Mouse (Mus musculus) left cerebral cortex, postnatal 25 days (tissue): ENCODE results near the gene Arl6ip5. TPM values are rescaled to one million over a fixed set of nuclear protein-coding genes. Genes with fewer than 3 reads are reported as not detected.
"Not testable (repeated sequence)": the region's sequence is repeated elsewhere in the genome, so short reads cannot be mapped to it uniquely, and the experiment has no call there.

Source experiments
- DNase-seq, 2 experiments: peaks; one replicate each; pipeline ENCODE4 v3.0.0; 2022; ENCODE audit warnings: low spot score in 2 of 2, mixed read lengths in 1 of 2
- intact Hi-C: fragments of 180-260 bp; cut with DNase I; formaldehyde crosslinking; loops from one replicate; pipeline ENCODE4 v1.15.1; 2025
- total RNA-seq, 2 experiments: library from RNA; stranded (reverse); gene quantifications; 2 replicates each; pipeline ENCODE4 v1.2.3; 2021

The Arl6ip5 gene
- total RNA-seq, 2 experiments from 2014 or later, result 199 to 212 TPM

- peak; percentile 63 to 92 for DNase-seq
- intact Hi-C loops, result no loop called here
These were observed 10.9 kb downstream of the Arl6ip5 start for GRCm38 (mm10) chr6:97221205-97222025.

DNA sequence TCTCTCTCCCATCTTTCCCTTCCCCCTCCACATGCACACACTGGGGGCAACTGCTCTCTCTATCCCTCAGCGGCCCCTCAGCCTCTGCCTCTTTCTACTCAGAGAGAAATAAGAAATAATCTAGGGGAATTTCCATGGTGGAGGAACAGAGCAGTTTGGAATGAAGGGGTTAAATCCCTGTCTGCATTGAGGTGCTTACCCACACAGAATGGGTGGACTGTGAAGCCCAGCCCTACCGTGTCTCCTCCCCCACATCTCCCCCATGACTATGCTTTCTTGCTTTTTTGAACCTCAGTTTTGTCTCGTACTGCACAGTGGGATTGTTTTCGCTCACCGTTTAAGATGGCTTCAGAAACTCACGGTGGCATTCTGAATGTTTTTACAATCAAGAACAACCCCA is 11.8 kb downstream of the Arl6ip5 start:
- intact Hi-C loops, result no loop called here
- DNase-seq, result peak in 1 of 2 experiments; percentile 48

GRCm38 (mm10) chr6:97222931-97223467 is 12.5 kb downstream of the Arl6ip5 start:
- intact Hi-C loops, result no loop called here
- DNase-seq, result no peak

GRCm38 (mm10) chr6:97223566-97223965 is 13.1 kb downstream of the Arl6ip5 start:
- no peak for DNase-seq
- intact Hi-C loops, result no loop called here

DNA sequence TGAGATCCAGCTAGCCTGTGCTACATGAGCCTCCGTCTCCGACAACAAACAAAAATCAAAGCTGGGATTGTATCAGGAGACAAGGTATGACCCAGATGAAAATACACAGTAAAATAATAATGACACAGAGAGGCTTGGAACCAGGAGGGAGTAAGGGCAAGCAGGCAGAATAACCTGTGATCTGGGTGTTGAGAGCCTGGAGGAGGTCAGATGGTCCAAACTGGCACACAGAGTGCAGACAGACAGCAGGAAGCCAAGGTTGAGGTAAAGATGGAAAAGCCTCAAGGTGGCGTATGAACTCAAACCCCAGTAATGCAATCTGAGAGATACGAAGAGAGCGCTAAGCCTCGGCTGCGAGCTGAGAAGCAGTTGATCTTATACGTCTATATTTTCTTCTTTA is 14.0 kb downstream of the Arl6ip5 start:
- intact Hi-C loops, result no loop called here
- no peak for DNase-seq

GRCm38 (mm10) chr6:97226083-97226491 is 15.6 kb downstream of the Arl6ip5 start:
- no peak for DNase-seq
- intact Hi-C loops, result no loop called here

DNA sequence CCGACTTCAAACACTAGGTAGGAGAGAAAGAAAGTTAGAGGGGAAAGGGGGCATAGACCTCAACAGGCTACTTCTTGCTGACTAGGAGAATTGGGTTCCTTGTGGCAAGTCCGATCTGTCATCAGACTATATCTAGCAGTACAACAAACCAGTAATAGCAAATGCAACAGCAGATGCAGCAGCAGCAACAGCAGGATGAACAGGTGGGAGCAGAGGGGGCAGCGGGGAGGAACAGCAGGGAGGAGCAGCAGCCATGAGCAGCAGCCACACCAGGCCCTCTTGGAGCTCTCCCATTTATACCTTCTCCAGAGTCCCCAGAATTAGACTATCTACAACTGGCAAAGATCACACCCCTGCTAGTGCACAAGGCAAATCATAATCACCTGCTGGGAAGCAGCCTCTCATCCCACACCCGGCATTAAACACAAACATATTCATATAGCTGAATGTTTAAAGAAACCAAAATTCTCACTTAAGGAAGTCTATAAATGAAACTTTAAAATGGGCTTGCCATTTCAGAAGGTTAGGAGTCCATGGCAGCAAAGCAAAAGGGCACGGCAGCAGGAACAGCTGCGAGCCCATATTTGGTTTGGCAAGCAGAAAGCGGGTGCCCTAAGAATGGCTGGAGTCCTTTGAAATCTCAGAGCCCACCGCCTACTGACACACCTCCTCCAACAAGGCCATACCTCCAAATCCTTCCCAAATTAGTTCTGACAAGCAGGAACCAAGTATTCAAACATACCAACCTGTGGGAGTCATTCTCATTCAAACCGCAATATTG is 16.8 kb downstream of the Arl6ip5 start:
- DNase-seq, result no peak
- intact Hi-C loops, result no loop called here

DNA sequence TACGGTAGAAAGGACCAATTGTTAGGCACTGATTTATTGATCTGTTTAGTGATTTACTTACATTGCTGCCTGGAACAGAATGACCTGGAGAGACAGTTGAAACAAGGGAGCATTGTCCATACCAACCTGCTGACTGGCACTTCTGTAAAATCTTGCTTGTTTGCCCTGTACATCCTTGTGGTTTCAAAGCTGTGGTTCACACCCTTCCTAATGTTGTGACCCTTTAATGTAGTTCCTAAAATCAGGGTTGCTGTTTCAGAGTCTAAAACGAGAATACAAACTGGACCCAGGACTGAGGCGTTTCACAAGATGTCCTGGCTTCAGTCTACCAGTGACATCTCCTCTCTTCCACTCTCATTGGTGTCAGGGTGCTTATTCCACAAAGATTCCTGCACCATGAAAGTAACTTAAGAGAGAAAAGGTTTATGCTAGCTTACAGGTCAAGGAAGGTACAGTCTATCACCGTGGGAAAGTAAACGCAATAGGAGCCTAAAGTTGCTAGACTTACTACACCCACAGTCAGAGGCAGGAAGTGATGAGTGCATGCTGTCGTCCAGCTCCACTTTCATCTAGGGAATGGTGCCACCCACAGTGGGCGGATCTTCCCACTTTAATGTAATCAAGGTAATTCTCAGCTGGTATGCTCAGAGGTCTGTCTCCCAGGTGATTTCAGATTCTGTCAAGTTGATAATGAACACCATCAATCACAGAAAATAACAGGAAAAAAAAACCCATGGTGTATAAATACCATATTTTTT is 24.6 kb downstream of the Arl6ip5 start:
- intact Hi-C loops, result no loop called here
- no peak for DNase-seq

DNA sequence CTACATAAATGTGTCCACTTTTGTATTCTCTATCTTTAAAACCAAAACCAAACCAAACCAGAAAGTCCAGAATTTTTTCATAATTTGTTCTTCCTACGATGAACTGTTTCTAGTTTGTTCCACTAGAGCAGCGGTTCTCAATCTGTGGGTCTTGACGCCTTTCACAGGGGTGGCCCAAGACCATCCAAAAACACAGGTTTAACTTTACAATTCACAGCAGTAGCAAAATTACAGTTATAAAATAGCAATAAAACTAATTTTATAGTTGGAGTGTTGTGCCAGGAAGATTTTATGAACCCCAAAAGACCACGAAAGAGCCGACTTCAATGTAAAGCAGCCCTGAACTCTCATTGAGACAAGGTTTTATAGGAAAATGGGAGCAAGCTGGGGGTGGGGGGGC is 25.6 kb downstream of the Arl6ip5 start:
- intact Hi-C loops, result no loop called here
- no peak for DNase-seq

DNA sequence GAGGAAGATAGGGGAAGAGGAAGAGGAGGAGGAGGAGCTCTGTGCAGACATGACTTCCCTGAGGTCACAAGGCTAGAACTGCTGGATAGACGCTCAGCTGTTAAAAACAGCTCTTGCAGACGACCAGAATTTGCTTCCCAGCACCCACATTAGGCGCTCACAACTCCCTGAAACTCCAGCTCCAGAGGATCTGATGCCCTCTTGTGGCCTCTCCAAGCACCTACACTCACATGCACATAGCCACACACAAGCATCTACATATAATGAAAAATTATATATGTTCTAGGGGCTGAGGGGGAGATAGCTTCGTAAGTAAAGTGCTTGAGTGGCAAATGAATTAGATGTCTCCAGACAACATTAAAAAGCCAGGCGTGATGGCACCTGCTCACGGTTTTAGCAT is 28.9 kb downstream of the Arl6ip5 start:
- no peak for DNase-seq
- intact Hi-C loops, result no loop called here

- intact Hi-C loops, result no loop called here
- DNase-seq, result no peak
These were observed 29.6 kb downstream of the Arl6ip5 start for GRCm38 (mm10) chr6:97240092-97240491.

- intact Hi-C loops, result no loop called here
- DNase-seq, result no peak
These were observed 32.0 kb downstream of the Arl6ip5 start for GRCm38 (mm10) chr6:97242522-97242921.

DNA sequence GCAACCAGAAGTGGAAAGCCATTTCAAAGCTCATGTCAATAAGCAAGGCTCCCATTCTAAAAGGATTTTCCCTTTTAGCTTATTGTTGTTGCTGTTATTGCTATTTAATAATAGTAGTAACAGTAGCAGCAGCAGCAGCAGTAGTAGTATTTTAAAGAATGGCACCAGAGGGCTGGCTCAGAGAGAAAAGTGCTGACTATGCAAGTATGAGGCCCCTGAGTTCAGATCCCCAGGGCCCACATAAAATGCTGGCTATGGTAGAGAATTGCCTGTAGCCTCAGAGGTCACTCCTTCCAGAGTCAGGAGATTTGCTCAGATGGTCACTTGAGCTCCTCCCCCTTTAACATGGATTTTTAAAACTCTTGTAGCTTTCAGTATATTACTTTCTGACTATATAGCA is 34.7 kb downstream of the Arl6ip5 start:
- intact Hi-C loops, result no loop called here
- DNase-seq, result no peak

GRCm38 (mm10) chr6:97250966-97251365 is 40.5 kb downstream of the Arl6ip5 start:
- peak; percentile 59 to 74 for DNase-seq

DNA sequence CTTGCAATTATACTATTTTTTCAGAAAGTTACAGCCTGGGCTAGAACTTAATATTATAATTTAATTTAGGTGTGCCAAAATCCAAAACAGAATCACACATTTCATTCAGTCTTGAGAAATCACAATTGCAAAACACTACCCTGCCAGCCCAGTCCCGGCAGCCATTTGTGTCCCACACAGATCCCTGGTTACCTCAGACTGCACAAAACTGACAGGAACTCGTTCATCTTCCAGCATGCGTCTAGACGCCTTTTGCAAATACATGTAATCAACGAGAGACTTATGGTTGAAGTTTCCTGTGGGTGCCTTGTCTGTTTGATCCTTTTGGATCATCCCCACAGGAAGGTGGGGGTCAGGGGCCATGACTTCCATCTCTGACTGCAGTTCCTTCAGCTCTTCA is 41.6 kb downstream of the Arl6ip5 start:
- no peak for DNase-seq
- intact Hi-C loops, result loop anchor here (2.0 to 5.0 kb wide), 2 partner anchors 271 to 490 kb away; no protein-coding TSS in a partner anchor

More at GRCm38 (mm10) chr6:97250966-97251365, 40.5 kb downstream of the Arl6ip5 start:
- intact Hi-C loops, result loop anchor here (5.0 kb wide), 1 partner anchor 491 kb away; no protein-coding TSS in a partner anchor

DNA sequence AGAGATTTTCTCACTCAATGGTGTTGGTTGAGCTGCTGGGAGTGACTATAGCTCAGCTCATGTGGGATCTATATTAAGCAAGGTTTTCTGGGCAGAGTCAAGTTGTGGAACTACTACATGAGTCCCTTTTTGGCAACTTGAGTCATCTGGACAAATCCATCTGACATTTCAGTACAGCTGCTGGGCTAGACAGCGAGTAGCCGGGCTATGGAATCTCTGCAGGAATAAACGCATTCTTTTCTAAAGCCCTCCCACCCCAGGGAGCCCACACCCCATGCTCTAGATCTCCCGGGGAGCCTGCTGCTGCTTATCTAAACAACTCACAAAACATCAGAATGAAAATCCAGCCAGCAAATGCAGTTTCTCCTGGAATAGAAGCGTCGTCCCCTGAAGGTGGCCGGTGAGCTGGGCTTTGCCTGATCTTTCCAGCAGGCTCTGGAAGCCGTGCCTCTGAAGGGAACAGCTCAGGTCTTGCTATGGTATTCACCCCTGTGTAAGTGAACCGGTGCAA is 42.3 kb downstream of the Arl6ip5 start, which contains the start of gene Lmod3:
TSS of gene Lmod3 (minus strand) at position 49 of the 511 bp plus-strand sequence.
- intact Hi-C loops, result loop anchor here (2.0 to 5.0 kb wide), 2 partner anchors 270 to 490 kb away; no protein-coding TSS in a partner anchor
- DNase-seq, result peak; percentile 7 to 73

GRCm38 (mm10) chr6:97258489-97258888 is 48.0 kb downstream of the Arl6ip5 start:
- DNase-seq, result no peak
- intact Hi-C loops, result no loop called here

GRCm38 (mm10) chr6:97259926-97260325 is 49.4 kb downstream of the Arl6ip5 start:
- intact Hi-C loops, DNase-seq: not testable (repeated sequence)

- intact Hi-C loops, result no loop called here
- no peak for DNase-seq
These were observed 51.7 kb downstream of the Arl6ip5 start for GRCm38 (mm10) chr6:97262229-97262628.
